Mouse (Mus musculus) liver, embryonic 14.5 days (tissue): ENCODE results near the gene Zfp804a. TPM values are rescaled to one million over a fixed set of nuclear protein-coding genes. Genes with fewer than 3 reads are reported as not detected.
A peak's percentile ranks its signal among the peaks of the same experiment; 100 is the strongest.

ENCODE experiments used
- ATAC-seq: fragments of 200-750 bp; cut with Nextera tagmentation; 2 replicates; pipeline ENCODE4 v1.8.0; 2017; ENCODE audit warnings: moderate number of reproducible peaks, mild to moderate bottlenecking, moderate library complexity; ENCODE audit not compliant: insufficient read depth
- DNase-seq, 3 experiments: peaks; one replicate each; pipeline ENCODE4 v3.0.0-alpha.2; 2012 to 2013; ENCODE audit warnings: low read depth in 3 of 3, low spot score in 3 of 3
- H3K27ac ChIP-seq: fragments of 300-500 bp; sonication (generic); 2 replicates; pipeline ENCODE4 v1.5.1; 2014; ENCODE audit warnings: moderate library complexity, mild to moderate bottlenecking, control low read depth, inconsistent platforms
- H3K27me3 ChIP-seq: fragments of 300-500 bp; sonication (generic); 2 replicates; pipeline ENCODE4 v1.6.1; 2014; ENCODE audit warnings: mild to moderate bottlenecking, low read length, moderate library complexity; ENCODE audit not compliant: control insufficient read depth, insufficient read depth
- H3K36me3 ChIP-seq: fragments of 300-500 bp; sonication (generic); replicated peaks from 2 replicates; pipeline ENCODE4 v1.6.1; 2014; ENCODE audit warnings: low read depth; ENCODE audit not compliant: control insufficient read depth, insufficient read depth
- H3K4me1 ChIP-seq, 2 experiments: fragments of 200-500 bp in 1 of 2; fragments of 300-500 bp in 1 of 2; sonication (generic) in 1 of 2; replicated peaks; 2 replicates each; pipeline ENCODE4 v1.6.1; 2012 to 2014; ENCODE audit warnings: antibody characterized with exemption in 1 of 2, inconsistent platforms in 1 of 2, low read length in 1 of 2; ENCODE audit not compliant: control insufficient read depth in 2 of 2, insufficient read depth in 2 of 2
- H3K4me2 ChIP-seq: fragments of 300-500 bp; sonication (generic); 2 replicates; pipeline ENCODE4 v1.6.1; 2014; ENCODE audit warnings: low read depth, mild to moderate bottlenecking, control low read depth, moderate library complexity
- H3K4me3 ChIP-seq, 2 experiments: fragments of 200-500 bp in 1 of 2; fragments of 300-500 bp in 1 of 2; sonication (generic) in 1 of 2; 2 replicates each; pipeline ENCODE4 v1.5.1; 2012 to 2014; ENCODE audit warnings: low read depth in 2 of 2, low read length in 2 of 2, mild to moderate bottlenecking in 2 of 2, control low read depth in 1 of 2, inconsistent platforms in 1 of 2, moderate library complexity in 1 of 2; ENCODE audit not compliant: insufficient read depth in 1 of 2
- H3K9ac ChIP-seq: fragments of 300-500 bp; sonication (generic); replicated peaks from 2 replicates; pipeline ENCODE4 v1.6.1; 2014; ENCODE audit warnings: mild to moderate bottlenecking, control low read depth, moderate library complexity
- H3K9me3 ChIP-seq: fragments of 300-500 bp; sonication (generic); 2 replicates; pipeline ENCODE4 v1.6.1; 2016; ENCODE audit warnings: low read length, mixed read lengths; ENCODE audit not compliant: control insufficient read depth
- CTCF ChIP-seq: IDR thresholded peaks from 2 replicates; pipeline ENCODE4 v1.5.1; 2016; ENCODE audit warnings: antibody characterized with exemption, low read depth, control low read depth
- EP300 ChIP-seq: IDR thresholded peaks from 2 replicates; pipeline ENCODE4 v1.6.1; 2016; ENCODE audit warnings: antibody characterized with exemption, low read depth
- WGBS: fragments of 180-500 bp; shearing (Covaris S2); extraction: QIAGEN DNeasy Blood & Tissue Kit; methylation state at CpG from one replicate; pipeline ENCODE4 v1.1.7; 2014; ENCODE audit not compliant: insufficient replicate concordance; 5-methylcytosine and 5-hydroxymethylcytosine counted together
- polyA plus RNA-seq, 2 experiments: library from polyadenylated mRNA; depleted of rRNA in 1 of 2; stranded (reverse) in 1 of 2; unstranded in 1 of 2; fragments of >200 nt; fragmentation: Nextera tagmentation in 1 of 2; extraction: Ambion mirVana in 1 of 2; gene quantifications; 2 replicates each; pipeline versions ENCODE4 v1.2.1 to v1.2.3; 2012 to 2014

Zfp804a gene
- polyA plus RNA-seq (2012; rRNA removed) (0.02 and 0.03 TPM in 2 replicates), polyA plus RNA-seq (2014; fragmentation: Nextera tagmentation; extraction: Ambion mirVana) (not detected in 2 replicates)

GRCm38 (mm10) chr2:82053185-82053891 is at the start of gene Zfp804a:
TSS of gene Zfp804a (plus strand) at chr2:82053222.
- Histone ChIP-seq H3K4me3 (peak within 1 kb of the TSS; percentile 21 to 45; a peak in 3 of 4 replicates), H3K4me2 (peak within 1 kb of the TSS; percentile 50), H3K9me3 (no peaks in the 10 kb centered on the region), H3K36me3 (no peaks in the 10 kb centered on the region), H3K9ac (no peak within 1 kb of the TSS), H3K4me1 (no peaks in the 10 kb centered on the region), H3K27ac (no peak within 1 kb of the TSS), H3K27me3 (peaks cover 30% of the 10 kb centered on the region)
- 0 out of 2 replicates have a peak, but pooled peaks have one; percentile 15 for ATAC-seq
- DNase-seq: no peak
- 2% methylated on average over 67 of the region's 82 CpGs for WGBS
- TF ChIP-seq CTCF (no peak), EP300 (no peak)

DNA sequence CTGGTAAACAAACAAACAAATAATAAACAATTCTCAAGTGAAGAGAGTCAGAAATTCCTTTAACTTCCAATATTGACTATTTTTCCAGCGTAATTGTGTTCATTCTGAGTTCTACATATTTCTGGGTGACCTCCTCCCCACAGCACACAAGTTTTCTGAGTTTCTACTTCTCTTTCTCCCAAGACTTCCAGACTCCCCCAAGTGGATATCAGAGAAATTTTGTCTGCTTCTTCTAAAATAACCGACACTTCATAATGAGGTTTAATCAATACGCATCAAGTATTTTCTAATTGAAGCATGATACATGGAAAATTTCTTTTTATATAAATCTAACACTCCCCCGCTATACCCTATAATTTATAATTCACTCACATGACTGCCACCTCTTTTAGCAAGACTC is 1.4 kb upstream of the Zfp804a start:
- no peak overlapping the region for H3K9ac ChIP-seq
- H3K4me1 ChIP-seq: no peaks in the 10 kb centered on the region
- no peak overlapping the region for H3K4me2 ChIP-seq
- WGBS: 59% methylated on average over 4 of the region's 4 CpGs
- H3K27ac ChIP-seq: no peak overlapping the region
- H3K36me3 ChIP-seq: no peaks in the 10 kb centered on the region
- peaks cover 30% of the 10 kb centered on the region for H3K27me3 ChIP-seq
- no peak for ATAC-seq
- TF ChIP-seq CTCF: no peak
- no peak for TF ChIP-seq EP300
- no peak for DNase-seq
- no peak overlapping the region for H3K4me3 ChIP-seq
- no peaks in the 10 kb centered on the region for H3K9me3 ChIP-seq

- H3K27me3 ChIP-seq: peaks cover 30% of the 10 kb centered on the region
- no peak for DNase-seq
- WGBS: 4% methylated on average over 33 of the region's 34 CpGs
- no peak overlapping the region for H3K27ac ChIP-seq
- H3K4me1 ChIP-seq: no peaks in the 10 kb centered on the region
- H3K4me2 ChIP-seq: peak overlapping the region; percentile 50
- H3K4me3 ChIP-seq: peak overlapping the region; percentile 21 to 45; a peak in 3 of 4 replicates
- H3K9ac ChIP-seq: no peak overlapping the region
- no peaks in the 10 kb centered on the region for H3K36me3 ChIP-seq
- no peak for ATAC-seq
- no peaks in the 10 kb centered on the region for H3K9me3 ChIP-seq
- TF ChIP-seq EP300: no peak
- TF ChIP-seq CTCF: no peak
These were observed 461 bp upstream of the Zfp804a start for GRCm38 (mm10) chr2:82052338-82053184.

GRCm38 (mm10) chr2:82054446-82054845 is 1.4 kb downstream of the Zfp804a start:
- TF ChIP-seq EP300 (no peak), CTCF (no peak)
- Histone ChIP-seq H3K36me3 (no peaks in the 10 kb centered on the region), H3K27ac (no peak overlapping the region), H3K4me2 (no peak overlapping the region), H3K27me3 (peaks cover 30% of the 10 kb centered on the region), H3K9ac (no peak overlapping the region), H3K4me1 (no peaks in the 10 kb centered on the region), H3K9me3 (no peaks in the 10 kb centered on the region), H3K4me3 (no peak overlapping the region)
- ATAC-seq (no peak), DNase-seq (no peak)
- WGBS: 52% methylated on average over 4 of the region's 4 CpGs

DNA sequence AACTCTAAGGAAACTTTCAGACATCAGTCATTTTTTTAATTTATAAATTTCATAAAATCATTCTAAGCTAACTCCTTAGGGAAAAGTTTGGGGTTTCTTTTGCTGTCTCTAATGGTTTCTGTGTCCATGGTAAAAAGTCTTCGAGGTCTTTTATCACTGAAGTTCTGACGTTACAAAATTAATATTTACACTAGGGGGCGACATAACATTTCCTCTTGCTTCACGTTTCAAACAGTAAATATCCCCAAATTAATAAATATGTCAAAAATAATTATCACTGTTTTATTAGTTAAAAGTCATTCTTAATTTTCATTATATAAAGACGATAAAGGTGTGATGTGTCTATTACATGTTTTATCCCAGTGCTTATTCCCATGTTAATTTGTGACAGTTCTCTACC is 11.6 kb downstream of the Zfp804a start:
- ATAC-seq: no peak
- TF ChIP-seq CTCF (peak; percentile 7; the same call in 1 of the 2 replicates), EP300 (no peak)
- H3K9ac ChIP-seq: no peak overlapping the region
- H3K4me1 ChIP-seq: no peaks in the 10 kb centered on the region
- no peak overlapping the region for H3K27ac ChIP-seq
- H3K4me3 ChIP-seq: no peak overlapping the region
- H3K9me3 ChIP-seq: no peaks in the 10 kb centered on the region
- H3K36me3 ChIP-seq: no peaks in the 10 kb centered on the region
- 19% methylated on average over 5 of the region's 5 CpGs for WGBS
- no peaks in the 10 kb centered on the region for H3K27me3 ChIP-seq
- no peak for DNase-seq
- H3K4me2 ChIP-seq: no peak overlapping the region
